Mouse (Mus musculus) hindbrain, embryonic 15.5 days (tissue): Measurements from ENCODE around the gene Pnldc1. TPM values are rescaled to one million over a fixed set of nuclear protein-coding genes. Genes with fewer than 3 reads are reported as not detected.

Experiments
- ATAC-seq: fragments of 200-750 bp; cut with Nextera tagmentation; 2 replicates; pipeline ENCODE4 v1.8.0; 2017; ENCODE audit warnings: low read depth, moderate number of reproducible peaks, moderate TSS enrichment; ENCODE audit not compliant: low FRiP score
- H3K27ac ChIP-seq: fragments of 300-500 bp; sonication (generic); replicated peaks from 2 replicates; pipeline ENCODE4 v1.5.1; 2015; ENCODE audit warnings: mild to moderate bottlenecking, inconsistent platforms
- H3K27me3 ChIP-seq: fragments of 300-500 bp; sonication (generic); 2 replicates; pipeline ENCODE4 v1.6.1; 2015; ENCODE audit warnings: control low read depth, inconsistent platforms
- H3K36me3 ChIP-seq: fragments of 300-500 bp; sonication (generic); 2 replicates; pipeline ENCODE4 v1.6.1; 2015; ENCODE audit warnings: control low read depth, inconsistent platforms
- H3K4me1 ChIP-seq: fragments of 300-500 bp; sonication (generic); replicated peaks from 2 replicates; pipeline ENCODE4 v1.6.1; 2015; ENCODE audit warnings: control low read depth, inconsistent platforms
- H3K4me2 ChIP-seq: fragments of 300-500 bp; sonication (generic); 2 replicates; pipeline ENCODE4 v1.6.1; 2015; ENCODE audit warnings: moderate library complexity, mild to moderate bottlenecking, inconsistent platforms
- H3K4me3 ChIP-seq: fragments of 300-500 bp; sonication (generic); 2 replicates; pipeline ENCODE4 v1.5.1; 2015; ENCODE audit warnings: mild to moderate bottlenecking, inconsistent platforms
- H3K9ac ChIP-seq: fragments of 300-500 bp; sonication (generic); 2 replicates; pipeline ENCODE4 v1.6.1; 2015; ENCODE audit warnings: inconsistent platforms
- H3K9me3 ChIP-seq: fragments of 300-500 bp; sonication (generic); 2 replicates; pipeline ENCODE4 v1.6.1; 2016; ENCODE audit warnings: control low read depth, inconsistent platforms
- WGBS: fragments of 180-500 bp; shearing (Covaris S2); methylation state at CpG from one replicate; pipeline ENCODE4 v1.1.7; 2015; 5-methylcytosine and 5-hydroxymethylcytosine counted together
- microRNA-seq: library from miRNA; unstranded; fragments of <30 nt; microRNA quantifications from one replicate; pipeline ENCODE4, GENCODE M21; 2016
- polyA plus RNA-seq: library from polyadenylated mRNA; unstranded; fragments of >200 nt; fragmentation: Nextera tagmentation; extraction: Ambion mirVana; gene quantifications from 2 replicates; pipeline ENCODE4 v1.2.1, GENCODE M21; 2015

Pnldc1 gene
- polyA plus RNA-seq, 1 experiment from 2014 or later: 1.7 TPM

- Histone ChIP-seq H3K4me3 (no peak overlapping the region), H3K27ac (no peak overlapping the region), H3K4me1 (no peaks in the 10 kb centered on the region), H3K9ac (no peak overlapping the region), H3K36me3 (no peaks in the 10 kb centered on the region), H3K4me2 (no peak overlapping the region), H3K9me3 (no peaks in the 10 kb centered on the region), H3K27me3 (no peaks in the 10 kb centered on the region)
- ATAC-seq: no peak
- WGBS: 82% methylated on average over 8 of the region's 8 CpGs
These were observed 60.1 kb downstream of the Pnldc1 start for GRCm38 (mm10) chr17:12849778-12850382.

- Histone ChIP-seq H3K9me3 (no peaks in the 10 kb centered on the region), H3K36me3 (no peaks in the 10 kb centered on the region), H3K4me2 (no peak overlapping the region), H3K27ac (no peak overlapping the region), H3K4me3 (no peak overlapping the region), H3K4me1 (no peaks in the 10 kb centered on the region), H3K9ac (no peak overlapping the region), H3K27me3 (no peaks in the 10 kb centered on the region)
- WGBS: 71% methylated on average over 4 of the region's 4 CpGs
- no peak for ATAC-seq
These were observed 62.3 kb downstream of the Pnldc1 start for GRCm38 (mm10) chr17:12847736-12848135.

DNA sequence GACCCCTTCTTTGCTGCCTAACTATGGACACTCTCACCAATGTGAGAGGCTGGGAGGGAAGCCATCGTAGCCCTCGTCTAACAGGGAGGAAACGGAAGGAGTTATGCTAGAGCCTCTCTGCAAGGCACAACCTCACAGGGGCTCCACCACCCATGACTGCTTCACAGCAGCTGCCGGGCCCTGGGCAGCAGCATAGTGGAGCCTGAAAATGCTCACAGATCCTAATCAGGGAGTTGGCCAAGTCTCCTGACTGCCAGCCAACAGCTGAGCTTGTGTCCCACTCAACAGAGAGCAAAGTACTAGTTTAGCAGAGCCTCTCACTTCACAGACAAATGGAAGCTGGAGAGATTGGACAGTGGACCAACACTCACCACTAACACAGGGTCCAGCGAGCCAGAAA is 63.6 kb downstream of the Pnldc1 start:
- Histone ChIP-seq H3K9me3 (no peaks in the 10 kb centered on the region), H3K4me2 (no peak overlapping the region), H3K4me3 (no peak overlapping the region), H3K9ac (no peak overlapping the region), H3K27me3 (no peaks in the 10 kb centered on the region), H3K36me3 (no peaks in the 10 kb centered on the region), H3K27ac (no peak overlapping the region), H3K4me1 (no peaks in the 10 kb centered on the region)
- WGBS: 83% methylated on average over 5 of the region's 5 CpGs
- no peak for ATAC-seq

- Histone ChIP-seq H3K27me3 (no peaks in the 10 kb centered on the region), H3K4me2 (no peak overlapping the region), H3K36me3 (no peaks in the 10 kb centered on the region), H3K4me3 (no peak overlapping the region), H3K27ac (no peak overlapping the region), H3K9me3 (no peaks in the 10 kb centered on the region), H3K9ac (no peak overlapping the region), H3K4me1 (no peaks in the 10 kb centered on the region)
- ATAC-seq: no peak
- WGBS: 58% methylated on average over 5 of the region's 5 CpGs
These were observed 64.2 kb downstream of the Pnldc1 start for GRCm38 (mm10) chr17:12845862-12846261.

GRCm38 (mm10) chr17:12844540-12844939 is 65.5 kb downstream of the Pnldc1 start:
- Histone ChIP-seq H3K27ac (no peak overlapping the region), H3K36me3 (no peaks in the 10 kb centered on the region), H3K4me1 (no peaks in the 10 kb centered on the region), H3K9ac (no peak overlapping the region), H3K4me2 (no peak overlapping the region), H3K9me3 (no peaks in the 10 kb centered on the region), H3K27me3 (no peaks in the 10 kb centered on the region), H3K4me3 (no peak overlapping the region)
- ATAC-seq: no peak
- WGBS: 89% methylated on average over 4 of the region's 4 CpGs

DNA sequence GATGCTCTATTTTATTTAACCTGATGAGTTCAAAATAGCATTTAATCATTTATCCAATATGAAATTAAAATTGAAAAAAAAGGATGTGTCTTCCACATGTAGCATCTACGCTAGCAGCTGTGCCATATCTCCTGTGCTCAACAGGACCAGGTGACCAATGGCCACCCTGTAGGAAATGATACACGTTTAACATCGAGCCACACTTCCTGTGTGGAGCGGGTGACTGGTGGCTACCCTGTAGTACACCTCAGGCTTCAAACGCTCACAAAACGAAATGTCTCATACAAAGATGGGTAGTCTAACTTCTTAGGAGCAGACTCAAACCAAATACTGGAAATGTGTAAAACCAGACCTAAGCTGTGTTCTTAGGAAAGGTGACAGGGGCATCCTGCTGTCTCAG is 66.2 kb downstream of the Pnldc1 start:
- no peak overlapping the region for H3K9ac ChIP-seq
- no peaks in the 10 kb centered on the region for H3K36me3 ChIP-seq
- WGBS: 89% methylated on average over 6 of the region's 6 CpGs

GRCm38 (mm10) chr17:12839475-12840267 is 70.4 kb downstream of the Pnldc1 start:
- Histone ChIP-seq H3K9ac (no peak overlapping the region), H3K4me2 (no peak overlapping the region), H3K4me3 (no peak overlapping the region), H3K27ac (no peak overlapping the region), H3K4me1 (no peaks in the 10 kb centered on the region), H3K36me3 (no peaks in the 10 kb centered on the region), H3K27me3 (no peaks in the 10 kb centered on the region), H3K9me3 (no peaks in the 10 kb centered on the region)
- ATAC-seq: no peak
- 63% methylated on average over 10 of the region's 10 CpGs for WGBS

More for the DNA sequence above, 66.2 kb downstream of the Pnldc1 start:
- Histone ChIP-seq H3K27me3 (no peaks in the 10 kb centered on the region), H3K9me3 (no peaks in the 10 kb centered on the region), H3K4me3 (no peak overlapping the region), H3K27ac (no peak overlapping the region), H3K4me1 (no peaks in the 10 kb centered on the region), H3K4me2 (no peak overlapping the region)
- no peak for ATAC-seq

Small RNA genes within 50 kb of the gene (microRNA-seq; reads per million reads assigned to microRNA genes)
- gene Gm24085: not detected

Other genes with a start within 250 kb of the Pnldc1 start
- not detected in 2 replicates for gene Slc22a1, start 234.4 kb downstream of the Pnldc1 start, polyA plus RNA-seq
- gene Igf2r, start 140.6 kb downstream of the Pnldc1 start, polyA plus RNA-seq: 9.1 and 10.2 TPM in 2 replicates
- 0.12 TPM in 1 of 2 replicates, not detected in the other for gene Mas1, start 42.1 kb downstream of the Pnldc1 start, polyA plus RNA-seq
- gene Mrgprh, start 34.2 kb downstream of the Pnldc1 start, polyA plus RNA-seq: not detected in 2 replicates
- gene Tcp1, start 5.5 kb upstream of the Pnldc1 start, polyA plus RNA-seq: 324 and 343 TPM in 2 replicates
- gene Mrpl18, start 6.1 kb upstream of the Pnldc1 start, polyA plus RNA-seq: 118 and 125 TPM in 2 replicates
- 0.39 and 1.2 TPM in 2 replicates for gene Acat3, start 30.4 kb upstream of the Pnldc1 start, polyA plus RNA-seq
- 331 and 333 TPM in 2 replicates for gene Acat2, start 50.5 kb upstream of the Pnldc1 start, polyA plus RNA-seq
- gene Wtap, start 83.9 kb upstream of the Pnldc1 start, polyA plus RNA-seq: 123 and 124 TPM in 2 replicates
- gene Sod2, start 96.6 kb upstream of the Pnldc1 start, polyA plus RNA-seq: 134 and 143 TPM in 2 replicates
- 0.22 and 0.35 TPM in 2 replicates for gene Gpr31b, start 142.1 kb upstream of the Pnldc1 start, polyA plus RNA-seq
- 0.10 and 0.21 TPM in 2 replicates for gene Tcp10b, start 150.9 kb upstream of the Pnldc1 start, polyA plus RNA-seq
- 0.08 TPM in 1 of 2 replicates, not detected in the other for gene Unc93a, start 221.6 kb upstream of the Pnldc1 start, polyA plus RNA-seq